Mouse (Mus musculus): Measurements from ENCODE around the gene Ensa. TPM values are rescaled to one million over a fixed set of nuclear protein-coding genes. Genes with fewer than 3 reads are reported as not detected.

Ensa gene
- total RNA-seq (2023), result 100 to 1,000 TPM; 115 to 129 TPM

DNA sequence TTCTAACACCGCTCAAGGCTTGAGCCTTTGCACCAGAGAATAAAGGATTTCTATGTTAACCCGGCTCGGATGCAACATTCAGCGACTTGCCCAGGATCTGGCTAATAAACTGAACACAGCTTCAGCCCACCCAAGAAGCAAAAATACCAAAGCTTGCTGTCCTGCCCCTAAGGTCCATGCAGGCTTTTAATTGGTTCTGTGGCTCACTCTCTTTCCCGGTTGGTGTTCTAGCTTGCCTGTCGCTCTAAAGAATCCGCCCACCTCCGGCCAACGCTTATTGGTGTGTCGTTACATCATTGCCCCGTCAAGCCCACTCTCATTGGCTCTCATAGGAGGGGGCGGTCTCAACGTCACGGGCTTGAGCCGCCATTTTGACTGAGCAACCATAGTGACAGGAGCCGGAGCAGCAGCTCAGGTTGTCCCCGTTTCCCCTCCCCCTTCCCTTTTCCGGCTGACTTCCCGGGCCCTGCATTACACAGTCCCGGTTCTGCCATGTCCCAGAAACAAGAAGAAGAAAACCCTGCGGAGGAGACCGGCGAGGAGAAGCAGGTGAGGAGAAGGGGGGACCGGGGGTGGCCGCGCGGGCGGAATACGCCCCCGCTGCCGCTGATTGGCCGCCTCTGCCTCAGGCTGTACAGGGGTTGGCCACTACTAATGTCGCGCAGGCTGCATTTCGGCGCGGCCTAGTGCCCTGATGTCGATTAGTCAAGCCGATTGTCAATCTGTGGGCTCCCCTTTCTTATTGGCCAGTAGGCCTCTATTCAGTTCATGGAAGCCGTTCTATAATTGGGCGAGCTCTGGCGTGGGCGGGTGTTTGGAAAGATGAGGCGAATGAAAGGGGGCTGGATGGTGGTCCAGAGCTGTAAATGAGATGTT lies at the start of gene Ensa:
TSS of gene Ensa (plus strand) at position 366 of the 876 bp plus-strand sequence.

DNA sequence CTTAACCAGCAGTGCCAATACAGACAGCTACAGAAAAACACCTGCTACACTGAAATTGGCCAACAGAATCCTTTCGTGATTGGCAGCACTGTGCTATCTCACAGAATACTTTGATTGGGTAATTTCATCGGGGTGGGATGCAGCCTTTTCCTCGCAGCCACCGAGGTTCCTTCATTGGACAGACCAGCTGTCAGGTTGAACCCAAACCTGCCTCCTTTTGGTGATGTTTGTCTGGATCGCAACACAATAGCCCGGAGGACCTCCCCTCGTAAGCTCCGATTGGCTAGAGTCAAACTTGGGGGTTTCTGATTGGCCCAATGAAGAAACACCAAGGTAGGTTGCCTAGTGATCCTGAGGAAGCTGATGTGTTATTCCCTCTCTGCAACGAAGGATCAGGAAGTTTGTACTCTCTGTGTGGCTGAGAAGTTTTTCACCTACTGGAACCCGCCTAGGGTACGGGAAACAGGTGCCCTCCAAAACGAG lies 36.1 kb upstream of the Ensa start, which contains the start of gene Golph3l:
TSS of gene Golph3l (plus strand) at position 331 of the 483 bp plus-strand sequence.

DNA sequence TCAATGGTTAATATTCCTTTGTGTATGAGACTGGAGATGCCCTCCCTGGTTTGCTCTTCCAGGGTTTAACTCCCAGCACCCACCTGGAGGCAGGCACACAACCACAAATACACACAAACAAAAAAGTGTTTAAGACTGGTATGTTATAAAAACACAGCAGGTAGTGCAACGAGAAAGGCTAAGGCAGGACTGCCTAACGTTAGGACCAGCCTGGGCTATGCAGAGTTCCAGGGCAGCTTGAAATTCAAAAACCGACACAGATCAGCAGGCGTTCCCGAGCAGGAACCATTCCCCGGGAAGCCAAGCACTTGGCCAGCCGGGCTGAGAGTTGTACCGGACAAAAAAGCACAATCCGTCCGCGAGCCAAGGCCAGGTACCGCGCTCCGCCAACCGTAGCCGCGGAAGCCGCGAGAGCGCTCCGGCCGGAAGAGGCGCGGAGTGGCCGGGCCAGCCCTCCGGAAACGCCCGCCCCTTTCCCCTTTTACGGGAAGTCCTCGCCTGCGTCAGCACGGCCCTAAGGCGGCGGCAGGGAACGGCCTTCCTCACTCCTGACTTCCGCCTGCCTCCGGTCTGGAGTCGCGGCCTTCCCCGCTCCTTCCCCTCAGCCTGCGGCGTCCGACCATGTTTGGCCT lies 33.6 kb downstream of the Ensa start, which contains the start of gene Mcl1:
TSS of gene Mcl1 (plus strand) at position 553 of the 632 bp plus-strand sequence.

Other genes starting within 250 kb of the Ensa start
- not detected for gene 4930558C23Rik, start 222.2 kb upstream of the Ensa start, total RNA-seq (2023)
- 10 to 100 TPM; 78.1 to 80.1 TPM for gene Arnt, start 190.6 kb upstream of the Ensa start, total RNA-seq (2023)
- gene Ctsk, start 125.7 kb upstream of the Ensa start, total RNA-seq (2023), result 1 to 10 TPM; 1.5 to 3.3 TPM
- 100 to 1,000 TPM; 462 to 506 TPM for gene Ctss, start 98.2 kb upstream of the Ensa start, total RNA-seq (2023)
- under 1 TPM in 1 of 2 experiments, not detected in 1; 0.36 TPM for gene Hormad1, start 65.3 kb upstream of the Ensa start, total RNA-seq (2023)
- gene Golph3l, start 36.1 kb upstream of the Ensa start, total RNA-seq (2023), result 10 to 100 TPM; 28.9 to 37.0 TPM
- 100 to 1,000 TPM; 424 to 425 TPM for gene Mcl1, start 33.8 kb downstream of the Ensa start, total RNA-seq (2023)
- 10 to 100 TPM; 18.2 to 21.8 TPM for gene Adamtsl4, start 62.9 kb downstream of the Ensa start, total RNA-seq (2023)
- 10 to 100 TPM in 1 of 2 experiments, 1 to 10 TPM in 1; 8.8 to 11.4 TPM for gene Ecm1, start 114.6 kb downstream of the Ensa start, total RNA-seq (2023)
- gene Tars2, start 135.2 kb downstream of the Ensa start, total RNA-seq (2023), result 100 to 1,000 TPM in 1 of 2 experiments, 10 to 100 TPM in 1; 88.2 to 108 TPM
- gene Rprd2, start 193.9 kb downstream of the Ensa start, total RNA-seq (2023), result 100 to 1,000 TPM; 110 to 111 TPM
- gene Prpf3, start 230.9 kb downstream of the Ensa start, total RNA-seq (2023), result 10 to 100 TPM; 92.7 to 93.4 TPM
- gene Mrps21, start 246.5 kb downstream of the Ensa start, total RNA-seq (2023), result 100 to 1,000 TPM; 114 to 118 TPM